Mouse (Mus musculus) B cell, adult 67 days (primary cell): ENCODE data around the gene Sh3rf3. TPM values are rescaled to one million over a fixed set of nuclear protein-coding genes. Genes with fewer than 3 reads are reported as not detected.

Experiments used
- total RNA-seq, 2 experiments: library from RNA; stranded (reverse); gene quantifications; 4 replicates each; pipeline ENCODE4 v1.2.4; 2023

Gene Sh3rf3
- total RNA-seq, result not detected

GRCm38 (mm10) chr10:58813081-58813800 is at the start of gene Sh3rf3:
Sh3rf3 (plus strand) TSS chr10:58813359.

Other genes starting within 250 kb of the Sh3rf3 start
- not detected for gene Edar, start 137.7 kb upstream of the Sh3rf3 start, total RNA-seq
- not detected for gene Gm17542, start 95.1 kb upstream of the Sh3rf3 start, total RNA-seq